Mouse (Mus musculus) ES-Bruce4 (cell line): ENCODE measurements around the gene Sf3b1. TPM values are rescaled to one million over a fixed set of nuclear protein-coding genes. Genes with fewer than 3 reads are reported as not detected.
"Not testable (repeated sequence)": the region's sequence is repeated elsewhere in the genome, so short reads cannot be mapped to it uniquely, and the experiment has no call there.

Experiments used
- H3K27ac ChIP-seq: 2 replicates; pipeline ENCODE4 v1.5.1; 2012; ENCODE audit warnings: low read length, inconsistent platforms; ENCODE audit not compliant: insufficient read depth
- H3K27me3 ChIP-seq: 2 replicates; pipeline ENCODE4 v1.6.1; 2012; ENCODE audit warnings: mild to moderate bottlenecking, low read length, inconsistent platforms; ENCODE audit not compliant: control insufficient read depth, poor library complexity, insufficient read depth, severe bottlenecking
- H3K36me3 ChIP-seq: 2 replicates; pipeline ENCODE4 v1.6.1; 2012; ENCODE audit warnings: inconsistent platforms, mild to moderate bottlenecking, low read length, moderate library complexity; ENCODE audit not compliant: control insufficient read depth, poor library complexity, insufficient read depth, severe bottlenecking
- H3K4me1 ChIP-seq: one replicate; pipeline ENCODE4 v1.8.1; 2011; ENCODE audit warnings: low read length; ENCODE audit not compliant: control insufficient read depth, insufficient read depth
- H3K4me3 ChIP-seq: 2 replicates; pipeline ENCODE4 v1.5.1; 2011; ENCODE audit warnings: low read depth, mild to moderate bottlenecking, low read length
- H3K9ac ChIP-seq: 2 replicates; pipeline ENCODE4 v1.6.1; 2012; ENCODE audit warnings: low read depth, mild to moderate bottlenecking, inconsistent platforms; ENCODE audit not compliant: poor library complexity, severe bottlenecking
- H3K9me3 ChIP-seq: replicated peaks from 2 replicates; pipeline ENCODE4 v1.6.1; 2012; ENCODE audit warnings: mild to moderate bottlenecking, low read length, inconsistent platforms; ENCODE audit not compliant: control insufficient read depth, poor library complexity, insufficient read depth, severe bottlenecking
- CTCF ChIP-seq: IDR thresholded peaks from one replicate; pipeline ENCODE4 v1.8.1; 2011; ENCODE audit warnings: low read depth, low read length
- EP300 ChIP-seq: IDR thresholded peaks from 2 replicates; pipeline ENCODE4 v1.6.1; 2011; ENCODE audit warnings: low read depth, low read length; ENCODE audit not compliant: insufficient read depth
- POLR2A ChIP-seq: IDR thresholded peaks from one replicate; pipeline ENCODE4 v1.8.1; 2011; ENCODE audit warnings: low read length; ENCODE audit not compliant: insufficient read depth
- polyA plus RNA-seq: library from polyadenylated mRNA; stranded (reverse); fragments of >200 nt; gene quantifications from 2 replicates; pipeline ENCODE4 v1.2.4, GENCODE M21; 2011; ENCODE audit warnings: low read depth; ENCODE audit not compliant: missing spikeins, insufficient read depth, insufficient read length

The Sf3b1 gene
- polyA plus RNA-seq, 1 experiment: 314 TPM

GRCm38 (mm10) chr1:54966858-54967257 is 60.4 kb downstream of the Sf3b1 start:
- no peaks in the 10 kb centered on the region for H3K27me3 ChIP-seq
- H3K4me3 ChIP-seq: no peak overlapping the region
- TF ChIP-seq POLR2A (no peak), EP300 (no peak), CTCF (no peak)
- H3K36me3 ChIP-seq: no peaks in the 10 kb centered on the region
- H3K9me3 ChIP-seq: peaks cover 2% of the 10 kb centered on the region; the same call in 1 of the 2 replicates
- no peak overlapping the region for H3K9ac ChIP-seq
- no peaks in the 10 kb centered on the region for H3K4me1 ChIP-seq
- H3K27ac ChIP-seq: no peak overlapping the region

- TF ChIP-seq POLR2A (no peak), CTCF (no peak), EP300 (no peak)
- H3K36me3 ChIP-seq: no peaks in the 10 kb centered on the region
- H3K4me1 ChIP-seq: no peaks in the 10 kb centered on the region
- H3K9ac ChIP-seq: no peak overlapping the region
- no peaks in the 10 kb centered on the region for H3K27me3 ChIP-seq
- H3K4me3 ChIP-seq: no peak overlapping the region
- no peak overlapping the region for H3K27ac ChIP-seq
- H3K9me3 ChIP-seq: peaks cover 2% of the 10 kb centered on the region; the same call in 1 of the 2 replicates
Measured at GRCm38 (mm10) chr1:54965159-54965995, 61.9 kb downstream of the Sf3b1 start.

- H3K9me3 ChIP-seq: no peaks in the 10 kb centered on the region
- no peak overlapping the region for H3K9ac ChIP-seq
- no peak overlapping the region for H3K27ac ChIP-seq
- no peaks in the 10 kb centered on the region for H3K27me3 ChIP-seq
- TF ChIP-seq CTCF (no peak), EP300 (no peak), POLR2A (no peak)
- H3K4me1 ChIP-seq: no peaks in the 10 kb centered on the region
- no peaks in the 10 kb centered on the region for H3K36me3 ChIP-seq
- no peak overlapping the region for H3K4me3 ChIP-seq
Measured at GRCm38 (mm10) chr1:54961724-54962123, 65.6 kb downstream of the Sf3b1 start.

GRCm38 (mm10) chr1:54960613-54961165 is 66.6 kb downstream of the Sf3b1 start:
- TF ChIP-seq EP300 (no peak), POLR2A (no peak), CTCF (no peak)
- no peaks in the 10 kb centered on the region for H3K27me3 ChIP-seq
- no peak overlapping the region for H3K4me3 ChIP-seq
- H3K27ac ChIP-seq: no peak overlapping the region
- H3K4me1 ChIP-seq: no peaks in the 10 kb centered on the region
- H3K9ac ChIP-seq: no peak overlapping the region
- H3K36me3 ChIP-seq: no peaks in the 10 kb centered on the region
- no peaks in the 10 kb centered on the region for H3K9me3 ChIP-seq

- Histone ChIP-seq H3K27me3 (no peaks in the 10 kb centered on the region), H3K36me3 (no peaks in the 10 kb centered on the region), H3K4me1 (no peaks in the 10 kb centered on the region), H3K4me3 (no peak overlapping the region), H3K9ac (no peak overlapping the region), H3K9me3 (no peaks in the 10 kb centered on the region), H3K27ac (no peak overlapping the region)
- no peak for TF ChIP-seq POLR2A
- TF ChIP-seq EP300: no peak
- no peak for TF ChIP-seq CTCF
Measured at GRCm38 (mm10) chr1:54958525-54958924, 68.8 kb downstream of the Sf3b1 start.

GRCm38 (mm10) chr1:54956995-54957394 is 70.3 kb downstream of the Sf3b1 start:
- H3K27ac ChIP-seq, H3K27me3 ChIP-seq, H3K9ac ChIP-seq, H3K9me3 ChIP-seq, H3K4me3 ChIP-seq, H3K36me3 ChIP-seq, H3K4me1 ChIP-seq: not testable (repeated sequence)
